Mouse (Mus musculus): ENCODE data around the gene Lzic. TPM values are rescaled to one million over a fixed set of nuclear protein-coding genes. Genes with fewer than 3 reads are reported as not detected.
A peak's percentile ranks its signal among the peaks of the same experiment; 100 is the strongest.

The Lzic gene
- total and polyA plus RNA-seq, 3 experiments, result 25.0 to 26.2 TPM; not detected in 1

GRCm38 (mm10) chr4:149485053-149485824 lies at the start of gene Lzic, which contains the start of gene Nmnat1 (continued):
- peak; percentile 78; the same call in 1 of the 2 replicates for TF ChIP-seq POLR2AphosphoS2 (IDR thresholded peaks at IDR 0.05; ENCODE audit: low read length)
- TF ChIP-seq ZC3H11A (IDR thresholded peaks at IDR 0.05; ENCODE audit: low read depth, low read length), result no peak
- no peak for TF ChIP-seq GATA1 (IDR thresholded peaks at IDR 0.05; ENCODE audit: low read depth, low read length)
- TF ChIP-seq MAX (IDR thresholded peaks at IDR 0.05; ENCODE audit: low read length), result peak; percentile 83
- no peak for TF ChIP-seq MYB (IDR thresholded peaks at IDR 0.05; ENCODE audit: low read depth, low read length)

GRCm38 (mm10) chr4:149440576-149440975 lies 44.5 kb upstream of the Lzic start:
- Histone ChIP-seq H3K9ac (ENCODE audit: control insufficient read depth, low read depth, low read length, poor library complexity, severe bottlenecking) (peak overlapping the region; percentile 39), H3K4me3 (ENCODE audit: control insufficient read depth in 1 of 2, insufficient read depth in 1 of 2, low read depth in 2 of 2, low read length in 2 of 2) (peak overlapping the region; percentile 27 to 32), H3K79me2 (ENCODE audit: control insufficient read depth, insufficient read depth, low read length, poor library complexity) (no peaks in the 10 kb centered on the region; the same call in 1 of the 2 replicates), H3K36me3 (ENCODE audit: control insufficient read depth in 1 of 2, insufficient read depth in 2 of 2, low read length in 2 of 2) (peaks cover 0 to 18% of the 10 kb centered on the region in 2 experiments; a peak in 2 of 4 replicates), H3K9me3 (replicated peaks; ENCODE audit: insufficient read depth, low read length) (no peaks in the 10 kb centered on the region), H3K27ac (ENCODE audit: control insufficient read depth, low read depth, low read length) (peak overlapping the region; percentile 89), H3K27me3 (ENCODE audit: control insufficient read depth in 1 of 2, insufficient read depth in 2 of 2, low read length in 2 of 2) (no peaks in the 10 kb centered on the region), H3K4me1 (ENCODE audit: control insufficient read depth in 1 of 2, insufficient read depth in 2 of 2, low read length in 2 of 2) (peaks cover 12 to 13% of the 10 kb centered on the region in 2 experiments)
- peak; percentile 87 for DNase-seq (ENCODE audit: low read depth, low spot score)
- TF ChIP-seq MYC (IDR thresholded peaks at IDR 0.05; ENCODE audit: low read depth, low read length) (peak; percentile 88), SIN3A (IDR thresholded peaks at IDR 0.05; ENCODE audit: low read length) (peak; percentile 77), USF1 (IDR thresholded peaks at IDR 0.05; ENCODE audit: low read depth, low read length) (peak; percentile 69; the same call in 1 of the 2 replicates), MAX (IDR thresholded peaks at IDR 0.05; ENCODE audit: low read length) (peak; percentile 97), EP300 (IDR thresholded peaks at IDR 0.05; ENCODE audit: low read depth in 1 of 2, low read length in 2 of 2) (peak; percentile 77 to 92), TBP (IDR thresholded peaks at IDR 0.05; ENCODE audit: low read depth, low read length) (peak; percentile 81), RCOR1 (IDR thresholded peaks at IDR 0.05; ENCODE audit: low read depth, low read length) (peak; percentile 99), MEF2A (IDR thresholded peaks at IDR 0.05; ENCODE audit: extremely low read depth, insufficient replicate concordance, low read depth, low read length, poor library complexity, severe bottlenecking) (no peak), USF2 (IDR thresholded peaks at IDR 0.05; ENCODE audit: borderline replicate concordance in 1 of 2, insufficient read depth in 1 of 2, low read depth in 1 of 2, low read length in 2 of 2) (no peak), MYB (IDR thresholded peaks at IDR 0.05; ENCODE audit: low read depth, low read length) (peak; percentile 96), GATA1 (IDR thresholded peaks at IDR 0.05; ENCODE audit: low read depth, low read length) (peak; percentile 87), ETS1 (IDR thresholded peaks at IDR 0.05; ENCODE audit: low read depth, low read length) (peak; percentile 79), TCF12 (IDR thresholded peaks at IDR 0.05; ENCODE audit: low read depth, low read length) (peak; percentile 68; the same call in 1 of the 2 replicates), ZKSCAN1 (IDR thresholded peaks at IDR 0.05; ENCODE audit: low read depth, low read length) (no peak), SMC3 (IDR thresholded peaks at IDR 0.05; ENCODE audit: low read depth, low read length) (no peak), BHLHE40 (IDR thresholded peaks at IDR 0.05; ENCODE audit: borderline replicate concordance, low read depth, low read length) (peak; percentile 58; the same call in 1 of the 2 replicates), POLR2A (IDR thresholded peaks at IDR 0.05; ENCODE audit: control insufficient read depth in 1 of 2, insufficient read depth in 1 of 2, low read depth in 1 of 2, low read length in 2 of 2, poor library complexity in 1 of 2) (peak in 1 of 2 experiments; percentile 52; a peak in 2 of 4 replicates), MXI1 (IDR thresholded peaks at IDR 0.05; ENCODE audit: low read depth, low read length) (peak; percentile 80)
